ENCODE assay signal across 20 mouse cellular contexts in genomic region chr9:101342887-101343286, GRCm38 (mm10).
DNase-seq lines count a peak whose midpoint lies in the region; ATAC-seq lines count a peak whose summit lies in the region.
"Had no signal": no experiment of that assay in that cellular context is flagged by ENCODE, and none has a peak within 500 bp of the region (broad histone marks: within the 10 kb centered on the region; RNA-seq: fewer than 3 reads in every experiment).

No protein-coding gene starts in this region.

- no peaks in the 10 kb centered on the region for H3K36me3 ChIP-seq in kidney, embryonic 15.5 days
- H3K36me3 ChIP-seq: hindbrain, embryonic 12.5 days; neural tube, embryonic 15.5 days had no signal

- no peaks in the 10 kb centered on the region for H3K9me3 ChIP-seq in kidney, embryonic 15.5 days (replicated peaks)
- H3K9me3 ChIP-seq: hindbrain, embryonic 12.5 days; neural tube, embryonic 15.5 days had no signal

- WGBS in kidney, embryonic 15.5 days = 77% methylated on average over 5 of the region's 5 CpGs

- no peak for ATAC-seq in kidney, embryonic 15.5 days (replicated peaks; ENCODE audit: low FRiP score)
- ATAC-seq: intestine, embryonic 16.5 days had no signal

- H3K27me3 ChIP-seq in kidney, embryonic 15.5 days = no peaks in the 10 kb centered on the region
- H3K27me3 ChIP-seq: hindbrain, embryonic 12.5 days; neural tube, embryonic 15.5 days had no signal

- H3K4me2 ChIP-seq in kidney, embryonic 15.5 days = no peak overlapping the region
- H3K4me2 ChIP-seq: hindbrain, embryonic 12.5 days; liver, embryonic 11.5 days; midbrain, embryonic 11.5 days; neural tube, embryonic 15.5 days had no signal

- no peak overlapping the region for H3K4me3 ChIP-seq in kidney, embryonic 15.5 days (replicated peaks)
- H3K4me3 ChIP-seq: heart, adult 2 months; hindbrain, embryonic 12.5 days; neural tube, embryonic 15.5 days had no signal

- no peak overlapping the region for H3K27ac ChIP-seq in kidney, embryonic 15.5 days
- H3K27ac ChIP-seq: heart, adult 2 months; hindbrain, embryonic 12.5 days; neural tube, embryonic 15.5 days had no signal

- DNase-seq in adrenal gland, adult 8-10 months = peak; percentile 2
- DNase-seq in adrenal gland, postnatal 4 days (ENCODE audit: low spot score in 2 of 2) = no peak
- DNase-seq in kidney, adult 11 months = peak; percentile 7
- peak; percentile 43 for DNase-seq in urinary bladder, postnatal 25 days (ENCODE audit: low spot score)
- no peak for DNase-seq in urinary bladder, postnatal 10 days (ENCODE audit: low spot score)
- peak; percentile 51 to 69 for DNase-seq in urinary bladder, postnatal 36 days (ENCODE audit: low spot score in 2 of 2)
- DNase-seq in thymus, postnatal 36 days = no peak
- DNase-seq: cerebellum, adult 11 months; heart, adult 2 months; kidney, postnatal 4 days; layer of hippocampus, postnatal 36 days; left cerebral cortex, postnatal 4 days; retina, postnatal 1 day; thymus, adult 2 months had no signal

- no peak overlapping the region for H3K9ac ChIP-seq in kidney, embryonic 15.5 days
- H3K9ac ChIP-seq: hindbrain, embryonic 12.5 days; neural tube, embryonic 15.5 days had no signal

- H3K4me1 ChIP-seq in kidney, embryonic 15.5 days = 0 out of 2 replicates have a peak, but pooled peaks cover 5% of the 10 kb centered on the region
- H3K4me1 ChIP-seq: hindbrain, embryonic 12.5 days; neural tube, embryonic 15.5 days had no signal

Comparison
In these comparisons a context has a peak if more than half of its experiments do, and no peak if none do; other contexts are left out.
1. DNase-seq: peak in adrenal gland, adult 8-10 months (single experiment), kidney, adult 11 months (single experiment), urinary bladder, postnatal 25 days (single experiment) and urinary bladder, postnatal 36 days (2 of 2); none in adrenal gland, postnatal 4 days (0 of 2), urinary bladder, postnatal 10 days (single experiment) and thymus, postnatal 36 days (0 of 2).